Mouse (Mus musculus) embryo, embryonic 9.5 days (tissue): ENCODE results near the gene Ric8b.
A peak's percentile ranks its signal among the peaks of the same experiment; 100 is the strongest.

Experiments used
- DNase-seq: peaks from one replicate; pipeline ENCODE4 v3.0.0-alpha.2; 2017; ENCODE audit errors: extremely low spot score

Ric8b gene

DNA sequence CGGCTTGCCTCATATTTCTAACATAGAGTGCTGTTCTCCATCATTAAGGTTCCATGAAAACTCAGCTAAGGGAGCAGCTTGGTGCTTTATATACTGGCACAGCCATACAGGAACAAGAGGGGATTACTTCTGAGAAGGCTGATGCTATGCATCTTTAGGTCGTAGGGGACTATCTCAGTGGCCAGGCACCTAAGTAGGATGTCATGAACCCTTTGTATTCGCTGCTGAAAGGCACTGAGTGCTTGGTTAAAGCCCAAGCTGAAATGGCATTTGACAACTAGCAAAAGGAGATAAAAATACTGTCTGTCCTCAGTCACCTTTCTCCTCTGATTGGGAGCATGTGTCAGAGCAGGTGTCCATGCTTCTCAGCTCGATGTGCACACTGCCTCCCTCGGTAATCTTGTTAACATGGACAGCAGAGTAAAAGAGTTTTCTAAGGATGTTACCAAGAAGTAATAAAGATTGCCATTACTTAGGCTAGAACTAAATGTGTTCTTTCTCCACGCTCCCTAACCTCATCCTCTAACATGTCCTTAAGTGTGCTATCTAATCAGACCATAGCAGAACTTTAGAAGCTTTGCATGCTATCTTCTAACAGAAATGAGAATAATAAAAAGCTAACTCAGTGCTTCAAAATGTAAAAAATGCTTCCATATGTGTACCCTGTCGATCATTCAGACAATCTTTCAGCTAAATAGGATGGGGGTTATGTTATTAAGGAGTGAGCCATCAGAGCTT is 89.3 kb downstream of the Ric8b start:
- DNase-seq, result no peak

DNA sequence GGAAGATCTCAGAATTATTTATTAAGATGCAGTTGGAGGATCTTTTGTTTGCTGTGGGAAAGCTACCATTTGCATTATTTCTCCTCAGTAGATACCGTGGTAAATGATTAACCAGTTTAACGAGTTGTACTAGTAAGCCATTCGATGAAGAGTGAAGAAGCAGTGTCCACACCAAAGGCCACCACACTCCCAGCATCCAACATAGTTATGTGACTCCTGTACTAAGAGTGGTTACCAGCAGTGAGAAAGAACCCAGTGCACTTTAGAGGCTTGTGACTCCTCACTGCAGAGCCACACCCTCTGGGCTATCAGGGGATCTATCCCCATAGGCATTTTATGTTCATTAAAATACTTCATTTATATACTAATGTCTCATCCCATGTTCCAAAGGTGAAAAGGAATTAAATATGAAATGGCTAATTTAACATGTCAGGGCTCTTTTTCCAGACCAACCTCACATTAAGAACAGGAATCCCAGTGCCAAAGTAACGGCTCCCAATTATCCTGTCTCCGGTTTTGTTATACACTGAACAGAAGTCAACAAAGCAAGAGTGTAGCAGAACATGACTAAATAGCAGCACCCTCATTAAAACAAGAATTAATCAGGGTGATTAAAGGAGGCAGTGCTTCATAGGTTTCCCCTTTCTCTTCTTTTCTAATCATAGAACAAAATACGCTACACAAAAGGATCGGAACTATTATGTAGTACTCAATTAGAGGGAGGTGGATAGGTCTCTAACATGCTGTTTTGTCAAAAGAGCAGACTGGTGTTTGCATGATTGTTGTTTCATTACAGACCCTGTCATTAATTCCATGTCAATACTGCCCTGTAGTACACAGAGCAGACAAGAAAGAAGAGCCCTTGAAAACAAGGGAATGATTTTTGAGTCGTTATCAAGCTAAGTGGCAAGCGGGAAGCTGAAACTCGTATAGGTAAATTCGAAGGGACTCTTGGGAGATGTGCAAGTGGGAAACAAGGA is 90.7 kb downstream of the Ric8b start:
- no peak for DNase-seq

GRCm38 (mm10) chr10:85011066-85011465 is 93.7 kb downstream of the Ric8b start:
- no peak for DNase-seq

- peak; percentile 33 for DNase-seq
Measured at GRCm38 (mm10) chr10:85013464-85013863, 96.0 kb downstream of the Ric8b start.

DNA sequence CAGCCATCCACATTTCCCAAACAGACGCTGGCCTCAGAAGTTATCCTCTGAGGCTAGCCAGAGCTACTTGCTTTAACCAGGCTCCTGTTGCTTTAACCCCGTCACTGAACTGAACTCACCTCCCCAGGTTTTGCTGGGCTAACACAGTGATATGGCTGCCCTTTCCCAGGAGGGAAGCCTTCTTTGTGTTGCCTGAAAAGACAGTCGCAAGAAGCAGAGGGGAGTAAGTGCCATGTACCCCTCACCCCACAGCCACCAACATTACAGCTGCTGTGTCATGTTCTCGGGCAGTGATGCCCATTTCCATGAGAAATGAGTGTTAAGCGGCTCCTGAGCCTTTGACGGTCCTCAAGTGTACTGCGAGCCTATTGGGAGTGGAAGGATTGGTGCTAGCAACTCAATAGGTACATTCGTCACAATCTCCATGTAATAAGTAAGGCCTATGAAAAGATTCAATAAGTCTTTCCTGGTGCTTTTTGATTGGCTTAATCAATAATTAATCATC is 96.6 kb downstream of the Ric8b start:
- DNase-seq, result no peak

DNA sequence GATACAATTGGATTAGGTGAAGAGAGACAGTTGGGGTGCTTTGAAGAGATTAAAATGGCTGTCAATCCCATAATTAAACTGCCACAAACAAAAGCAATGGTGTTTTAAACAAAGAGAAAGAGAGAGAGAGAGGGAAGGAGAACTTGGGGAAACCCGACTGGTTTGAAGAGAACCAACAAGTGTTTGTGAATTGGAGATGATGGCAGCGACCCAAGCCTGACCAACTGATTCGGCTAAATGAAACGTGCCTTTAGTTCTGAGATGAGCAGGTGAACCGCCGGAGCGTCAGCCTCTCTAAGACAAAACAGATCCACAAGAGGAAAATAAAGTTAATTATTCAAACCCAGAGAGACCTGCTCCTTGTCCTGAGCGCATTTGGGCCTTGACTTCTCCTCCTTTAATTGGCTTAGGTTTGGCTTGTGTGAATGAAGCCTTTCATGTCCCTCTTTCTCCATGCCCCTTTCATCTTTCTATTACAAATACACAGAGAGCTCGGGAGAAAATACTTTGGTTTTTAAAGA is 97.1 kb downstream of the Ric8b start:
- no peak for DNase-seq

- DNase-seq, result peak; percentile 53
Measured at GRCm38 (mm10) chr10:85022647-85023312, 105.4 kb downstream of the Ric8b start.

DNA sequence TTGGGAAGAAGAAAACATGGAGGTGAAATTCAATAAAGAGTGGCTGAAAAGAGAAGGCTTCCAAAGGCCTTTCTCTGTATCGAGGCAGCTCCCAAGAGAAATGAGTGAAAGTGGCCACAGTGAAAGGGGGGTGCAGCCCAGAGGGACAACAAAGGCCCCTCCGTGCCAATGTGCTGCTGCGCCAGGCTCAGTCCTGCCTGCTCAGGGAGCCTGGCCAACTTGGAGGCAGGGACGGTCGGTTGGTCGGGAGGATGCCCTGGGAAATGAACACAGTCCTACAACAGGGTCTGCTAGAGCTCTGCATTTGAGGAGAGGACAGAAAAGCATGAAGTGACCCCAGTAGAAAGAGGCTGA is 105.9 kb downstream of the Ric8b start:
- peak; percentile 23 for DNase-seq

- DNase-seq, result no peak
Measured at GRCm38 (mm10) chr10:85025799-85026424, 108.5 kb downstream of the Ric8b start.

- no peak for DNase-seq
Measured at GRCm38 (mm10) chr10:85027619-85028175, 110.3 kb downstream of the Ric8b start.

GRCm38 (mm10) chr10:85035131-85035725 is 117.8 kb downstream of the Ric8b start:
- no peak for DNase-seq

GRCm38 (mm10) chr10:85038147-85038546 is 120.7 kb downstream of the Ric8b start:
- DNase-seq, result no peak

DNA sequence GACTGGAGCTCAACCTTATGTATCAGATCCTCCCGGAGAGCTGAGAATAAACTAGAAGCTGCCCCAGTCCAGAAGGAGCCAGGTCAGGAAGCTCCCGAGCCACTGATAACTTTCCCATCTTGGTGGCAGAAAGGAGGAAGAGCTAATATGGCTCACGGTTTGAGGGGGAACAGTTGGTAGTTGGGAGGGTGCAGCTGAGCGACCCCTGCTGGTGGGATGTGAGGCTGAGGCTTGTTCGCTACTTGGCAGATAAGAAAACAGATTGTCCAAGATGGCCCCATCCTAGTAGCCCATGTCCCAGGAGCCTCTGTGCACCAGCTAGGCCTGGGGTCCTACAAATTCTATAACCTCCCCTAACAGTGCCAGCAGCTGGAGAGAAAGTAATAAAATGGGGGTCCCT is 121.4 kb downstream of the Ric8b start:
- DNase-seq, result no peak

DNA sequence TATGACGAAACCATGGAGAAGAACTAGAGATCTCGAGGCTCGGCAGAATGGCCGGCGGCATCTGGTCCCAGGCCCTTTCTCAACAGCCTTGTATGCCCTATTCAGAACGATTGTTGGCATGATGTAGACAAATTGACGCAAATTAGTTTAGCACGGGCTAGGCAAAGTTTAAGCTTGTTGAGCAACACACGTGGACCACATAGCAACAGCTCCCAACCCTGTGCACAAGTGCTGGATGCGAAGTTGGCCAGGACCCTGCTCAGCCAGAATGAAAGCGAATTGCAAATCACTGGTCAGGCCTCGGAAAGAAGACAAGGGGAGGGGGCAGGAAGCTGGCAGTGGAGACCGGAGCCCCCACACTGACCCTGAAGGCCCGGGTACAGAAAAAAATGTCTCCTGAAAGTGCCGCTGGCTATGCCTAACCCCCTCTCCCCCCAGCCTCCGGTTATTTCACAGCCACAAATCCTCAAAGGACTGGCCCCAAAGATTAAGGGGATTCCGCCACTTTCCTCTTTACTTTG is 126.8 kb downstream of the Ric8b start:
- peak; percentile 71 for DNase-seq

GRCm38 (mm10) chr10:85044732-85045720 is 127.6 kb downstream of the Ric8b start:
- DNase-seq, result peak; percentile 70

DNA sequence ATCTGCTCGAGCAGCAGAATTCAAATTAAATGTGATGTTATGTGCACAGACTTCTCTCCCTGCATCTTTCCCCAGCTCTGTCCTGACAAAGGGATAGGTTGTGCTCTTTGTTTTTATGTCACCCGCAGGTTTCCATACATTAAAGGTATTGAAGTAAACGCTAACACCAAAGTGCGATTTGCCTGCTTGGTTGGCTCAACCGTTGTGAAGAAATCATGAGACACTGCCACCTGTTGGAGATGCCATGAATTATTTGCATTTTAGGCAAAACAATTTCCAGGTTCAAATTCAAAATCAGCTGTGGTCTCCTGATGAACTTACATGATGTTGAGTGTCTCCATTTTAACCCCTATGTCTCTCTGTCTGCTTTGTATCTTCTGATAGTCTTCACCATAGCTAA is 129.2 kb downstream of the Ric8b start:
- peak; percentile 35 for DNase-seq

GRCm38 (mm10) chr10:85048008-85048407 is 130.6 kb downstream of the Ric8b start:
- no peak for DNase-seq

DNA sequence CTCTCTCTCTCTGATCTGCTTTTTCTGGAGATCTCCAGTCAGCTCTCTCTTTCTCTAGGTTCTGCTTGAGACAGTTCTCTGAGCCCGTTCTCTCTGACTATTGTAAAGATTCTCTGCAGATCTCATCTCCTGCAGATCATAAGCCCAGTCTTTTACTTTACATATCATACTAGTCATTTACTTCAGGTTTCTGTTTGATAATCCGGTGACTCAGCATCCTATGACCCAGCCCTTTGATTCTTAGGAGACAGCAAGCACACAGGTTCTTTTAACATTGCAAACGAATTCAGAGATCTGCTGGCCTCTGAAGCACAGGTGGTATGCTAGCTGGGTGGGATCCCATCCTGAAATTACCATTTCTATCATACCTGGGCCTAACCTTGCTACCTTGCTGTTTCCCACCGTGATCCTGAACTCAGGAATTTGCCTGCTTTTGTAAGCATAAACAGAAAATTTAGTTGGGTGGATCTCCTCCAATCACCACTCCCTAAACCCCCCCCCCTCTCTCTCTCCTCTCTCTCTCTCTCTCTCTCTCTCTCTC is 133.3 kb downstream of the Ric8b start:
- DNase-seq, result no peak

- DNase-seq, result no peak
Measured at GRCm38 (mm10) chr10:85052451-85052850, 135.0 kb downstream of the Ric8b start.
